Mouse (Mus musculus) myocyte (in vitro differentiated cells): ENCODE data around the gene Hfm1.

Source experiments
- CEBPB ChIP-seq: IDR thresholded peaks from 2 replicates; pipeline ENCODE4 v1.6.1; 2011; ENCODE audit warnings: mild to moderate bottlenecking, moderate library complexity; ENCODE audit not compliant: poor library complexity, insufficient read depth, severe bottlenecking
- POLR2A ChIP-seq: IDR thresholded peaks from one replicate; pipeline ENCODE4 v1.6.1; 2011; ENCODE audit warnings: low read depth, mild to moderate bottlenecking, control low read depth, moderate library complexity; ENCODE audit not compliant: insufficient read length
- POLR2AphosphoS2 ChIP-seq: IDR thresholded peaks from one replicate; pipeline ENCODE4 v1.6.1; 2011; ENCODE audit warnings: low read depth, control low read depth; ENCODE audit not compliant: insufficient read length
- TCF12 ChIP-seq: IDR thresholded peaks from one replicate; pipeline ENCODE4 v1.6.1; 2011; ENCODE audit warnings: mild to moderate bottlenecking, control low read depth; ENCODE audit not compliant: poor library complexity, insufficient read depth, severe bottlenecking
- USF1 ChIP-seq: IDR thresholded peaks from one replicate; pipeline ENCODE4 v1.6.1; 2011; ENCODE audit warnings: low read depth, mild to moderate bottlenecking, control low read depth, moderate library complexity

DNA sequence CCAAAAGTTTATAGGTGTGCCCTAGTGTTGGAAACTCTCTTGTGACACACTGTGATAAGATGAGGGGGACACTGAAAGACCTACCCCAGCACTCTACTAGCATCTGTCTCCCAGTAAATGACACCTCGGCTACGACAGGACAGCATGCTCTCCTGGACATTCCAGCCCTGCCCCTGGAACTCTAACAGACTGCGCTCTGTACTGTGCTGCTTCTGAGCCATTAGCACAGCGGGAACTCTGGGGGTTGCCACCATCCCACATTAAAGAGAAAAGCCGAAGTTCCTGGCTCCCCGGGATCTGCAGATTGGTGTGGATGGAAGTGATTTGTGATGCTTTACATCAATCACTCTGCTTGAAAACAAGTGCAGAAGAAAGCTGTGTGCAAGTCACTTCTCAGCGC is 93.1 kb downstream of the Hfm1 start:
- TF ChIP-seq POLR2A (no peak), CEBPB (no peak), USF1 (no peak), TCF12 (no peak), POLR2AphosphoS2 (no peak)
